Mouse (Mus musculus) kidney, embryonic 16.5 days (tissue): ENCODE measurements around the gene Nckipsd. TPM values are rescaled to one million over a fixed set of nuclear protein-coding genes. Genes with fewer than 3 reads are reported as not detected.
A peak's percentile ranks its signal among the peaks of the same experiment; 100 is the strongest.

Source experiments
- ATAC-seq: fragments of 200-750 bp; cut with Nextera tagmentation; 2 replicates; pipeline ENCODE4 v1.8.0; 2017; ENCODE audit warnings: moderate TSS enrichment; ENCODE audit not compliant: low FRiP score, low TSS enrichment
- H3K27ac ChIP-seq: fragments of 300-500 bp; sonication (generic); 2 replicates; pipeline ENCODE4 v1.5.1; 2014; ENCODE audit warnings: low read length
- H3K27me3 ChIP-seq: fragments of 300-500 bp; sonication (generic); 2 replicates; pipeline ENCODE4 v1.6.1; 2014; ENCODE audit warnings: low read length, control low read depth, mixed read lengths; ENCODE audit not compliant: insufficient read depth
- H3K36me3 ChIP-seq: fragments of 300-500 bp; sonication (generic); 2 replicates; pipeline ENCODE4 v1.6.1; 2014; ENCODE audit warnings: low read length, control low read depth, mixed read lengths; ENCODE audit not compliant: insufficient read depth
- H3K4me1 ChIP-seq: fragments of 300-500 bp; sonication (generic); 2 replicates; pipeline ENCODE4 v1.6.1; 2014; ENCODE audit warnings: low read length, control low read depth, mixed read lengths; ENCODE audit not compliant: insufficient read depth
- H3K4me2 ChIP-seq: fragments of 300-500 bp; sonication (generic); replicated peaks from 2 replicates; pipeline ENCODE4 v1.6.1; 2014; ENCODE audit warnings: low read depth, low read length
- H3K4me3 ChIP-seq: fragments of 300-500 bp; sonication (generic); 2 replicates; pipeline ENCODE4 v1.5.1; 2014; ENCODE audit warnings: mild to moderate bottlenecking, low read length
- H3K9ac ChIP-seq: fragments of 300-500 bp; sonication (generic); replicated peaks from 2 replicates; pipeline ENCODE4 v1.6.1; 2014; ENCODE audit warnings: low read length
- H3K9me3 ChIP-seq: fragments of 300-500 bp; sonication (generic); 2 replicates; pipeline ENCODE4 v1.6.1; 2016; ENCODE audit warnings: low read length, control low read depth
- whole genome bisulfite sequencing: fragments of 180-500 bp; shearing (Covaris S2); extraction: QIAGEN DNeasy Blood & Tissue Kit; methylation state at CpG from one replicate; pipeline ENCODE4 v1.1.7; 2014; 5-methylcytosine and 5-hydroxymethylcytosine counted together
- polyA plus RNA-seq: library from polyadenylated mRNA; unstranded; fragments of >200 nt; fragmentation: Nextera tagmentation; extraction: Ambion mirVana; gene quantifications from 2 replicates; pipeline ENCODE4 v1.2.1, GENCODE M21; 2015

Nckipsd gene
- polyA plus RNA-seq, 1 experiment from 2014 or later = 17.7 TPM

DNA sequence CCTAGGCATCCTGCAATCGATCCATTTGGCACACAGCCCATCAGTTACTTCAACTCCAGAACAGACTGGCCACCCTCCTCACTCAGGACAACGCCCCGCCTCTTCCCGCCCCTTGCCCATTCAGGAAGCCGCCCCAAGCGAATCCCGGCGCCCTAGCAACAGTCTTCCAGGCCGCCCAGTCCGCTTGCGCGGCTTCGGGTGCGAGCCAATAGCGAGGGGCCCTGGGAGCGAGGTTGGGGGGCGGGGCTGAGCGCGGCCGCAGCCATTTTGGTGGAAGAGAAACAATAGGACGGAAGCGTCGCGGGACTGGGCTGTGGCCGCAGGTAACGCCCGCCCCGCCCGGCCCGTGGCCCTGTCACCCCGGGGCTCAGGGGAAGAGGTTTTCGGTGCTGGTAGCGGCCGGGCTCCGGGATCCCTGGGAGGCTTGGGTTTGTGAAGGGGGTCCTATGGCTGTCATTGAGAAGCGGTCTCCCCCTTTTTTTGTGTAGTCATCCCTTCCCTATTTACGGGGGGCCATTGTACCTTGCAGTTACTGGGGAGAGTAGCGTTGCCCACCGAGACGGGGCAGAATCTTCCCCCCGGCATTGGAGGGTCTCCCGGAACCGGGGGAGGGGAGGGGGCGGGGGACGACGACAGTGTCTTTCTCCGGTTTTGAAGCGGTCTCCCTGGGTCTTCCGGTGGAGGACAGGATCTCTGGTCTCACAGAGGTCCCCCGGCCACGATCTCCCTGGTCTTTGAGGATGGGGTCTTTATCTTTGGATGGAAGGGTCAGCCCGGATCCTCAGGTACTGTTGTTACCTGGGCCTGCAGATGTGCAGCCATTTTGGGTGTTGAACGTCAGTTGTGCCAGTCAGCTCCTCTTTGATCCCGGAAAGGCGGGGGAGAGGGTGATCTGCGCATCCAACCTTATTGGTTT lies 24.4 kb upstream of the Nckipsd start, which contains the start of gene Ip6k2:
Ip6k2 (plus strand) TSS at position 249 of the 916 bp plus-strand sequence.
- H3K36me3 ChIP-seq = peaks cover 6% of the 10 kb centered on the region; the same call in 1 of the 2 replicates
- ATAC-seq = peak; percentile 99
- peaks cover 53% of the 10 kb centered on the region for H3K4me1 ChIP-seq
- H3K4me3 ChIP-seq = peak within 1 kb of the TSS; percentile 90
- peak within 1 kb of the TSS; percentile 87 for H3K27ac ChIP-seq
- no peaks in the 10 kb centered on the region for H3K9me3 ChIP-seq
- no peaks in the 10 kb centered on the region for H3K27me3 ChIP-seq
- WGBS = under 1% methylated on average over 56 of the region's 56 CpGs
- peak within 1 kb of the TSS; percentile 99 for H3K9ac ChIP-seq
- H3K4me2 ChIP-seq = peak within 1 kb of the TSS; percentile 77

DNA sequence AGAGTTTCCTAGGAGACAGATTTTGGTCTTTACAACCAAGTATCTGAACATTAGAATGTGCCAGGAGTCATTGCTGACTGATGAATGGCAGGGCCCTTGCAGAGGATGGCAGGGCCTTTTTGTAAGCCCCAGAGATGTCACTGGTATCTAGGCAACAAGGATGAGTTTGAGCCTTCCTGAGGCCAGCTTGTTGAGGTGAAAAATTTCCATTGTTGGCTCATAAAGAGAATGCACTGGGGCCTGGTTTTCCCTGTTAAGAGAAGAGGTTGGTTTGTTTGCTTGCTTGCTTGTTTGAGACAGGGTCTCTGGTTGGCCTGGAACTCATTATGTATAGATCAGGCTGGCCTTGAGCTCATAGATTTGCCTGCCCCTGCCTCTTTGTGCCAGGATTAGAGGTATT lies 22.8 kb upstream of the Nckipsd start:
- H3K9ac ChIP-seq = peak overlapping the region; percentile 36
- H3K4me1 ChIP-seq = peaks cover 62% of the 10 kb centered on the region
- H3K36me3 ChIP-seq = peaks cover 6% of the 10 kb centered on the region; the same call in 1 of the 2 replicates
- H3K4me3 ChIP-seq = peak overlapping the region; percentile 90
- H3K4me2 ChIP-seq = peak overlapping the region; percentile 77
- H3K27ac ChIP-seq = no peak overlapping the region
- no peaks in the 10 kb centered on the region for H3K27me3 ChIP-seq
- no peaks in the 10 kb centered on the region for H3K9me3 ChIP-seq
- ATAC-seq = no peak

DNA sequence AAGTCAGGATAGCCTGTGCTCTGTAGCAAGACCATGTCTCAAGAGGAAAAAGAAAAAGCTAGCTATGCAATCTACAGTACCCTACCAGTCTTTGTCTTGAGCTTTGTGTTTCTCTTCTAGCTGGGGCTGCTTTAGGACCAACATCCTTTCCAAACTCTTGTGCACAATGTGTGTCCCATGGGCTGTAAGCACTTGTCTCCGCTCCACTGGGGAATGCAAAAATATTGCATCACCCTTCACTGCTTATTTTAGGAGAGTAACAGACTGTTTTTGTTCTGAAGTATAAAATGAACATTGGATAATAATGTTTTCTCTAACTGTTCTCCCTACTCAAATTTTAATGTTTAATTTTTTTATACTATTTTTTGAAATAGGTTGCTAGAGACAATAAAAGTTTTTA lies 21.7 kb upstream of the Nckipsd start:
- 90% methylated on average over 1 of the region's 1 CpGs for WGBS
- no peaks in the 10 kb centered on the region for H3K27me3 ChIP-seq
- no peak overlapping the region for H3K4me3 ChIP-seq
- H3K36me3 ChIP-seq = peaks cover 6% of the 10 kb centered on the region; the same call in 1 of the 2 replicates
- H3K9me3 ChIP-seq = no peaks in the 10 kb centered on the region
- H3K4me1 ChIP-seq = peaks cover 65% of the 10 kb centered on the region
- 0 out of 2 replicates have a peak overlapping the region, but pooled peaks have one; percentile 77 for H3K4me2 ChIP-seq
- ATAC-seq = no peak
- H3K9ac ChIP-seq = no peak overlapping the region
- no peak overlapping the region for H3K27ac ChIP-seq

DNA sequence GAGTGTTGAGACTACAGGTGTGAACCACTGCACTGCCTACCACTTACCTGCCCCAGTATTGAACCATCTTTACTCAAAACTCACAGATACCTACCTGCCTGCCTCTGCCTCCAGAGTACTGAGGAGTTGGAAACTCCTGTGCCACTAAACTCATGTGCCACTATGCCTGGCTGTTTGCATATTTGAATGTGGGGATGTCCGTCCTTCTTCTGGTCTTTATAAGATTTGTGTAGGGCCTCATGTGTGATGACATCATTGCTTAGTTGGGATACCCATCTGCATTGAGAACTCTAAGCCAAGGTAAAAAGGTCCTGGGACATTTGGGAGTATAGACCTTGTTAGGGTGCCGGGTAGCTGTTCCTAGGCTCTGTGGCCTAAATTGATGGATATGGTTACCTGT lies 21.1 kb upstream of the Nckipsd start:
- Histone ChIP-seq H3K4me3 (no peak overlapping the region), H3K4me2 (no peak overlapping the region), H3K4me1 (peaks cover 64% of the 10 kb centered on the region), H3K9me3 (no peaks in the 10 kb centered on the region), H3K27me3 (no peaks in the 10 kb centered on the region), H3K36me3 (peaks cover 6% of the 10 kb centered on the region; the same call in 1 of the 2 replicates), H3K9ac (no peak overlapping the region), H3K27ac (no peak overlapping the region)
- 86% methylated on average over 2 of the region's 2 CpGs for WGBS
- ATAC-seq = no peak

DNA sequence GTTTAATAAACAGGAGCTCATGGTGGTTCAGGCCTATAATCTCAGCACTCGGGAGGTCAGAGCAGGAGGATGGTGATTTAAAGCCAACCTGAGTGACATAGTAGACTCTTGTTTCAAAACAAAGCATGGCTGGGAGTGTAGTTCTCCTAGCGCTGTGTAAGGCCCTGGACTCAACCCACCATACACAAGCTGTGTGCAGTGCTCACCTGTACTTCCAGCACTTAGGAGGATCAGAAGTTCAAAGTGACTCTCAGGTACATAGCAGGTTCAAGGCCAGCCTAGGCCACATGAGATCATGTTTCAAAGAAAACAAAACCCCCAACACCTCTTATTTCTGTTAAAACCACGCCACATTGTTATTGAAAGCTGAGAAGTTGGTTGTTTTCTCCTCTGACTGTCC lies 19.5 kb upstream of the Nckipsd start:
- 0 out of 2 replicates have a peak overlapping the region, but pooled peaks have one; percentile 7 for H3K9ac ChIP-seq
- WGBS = 31% methylated on average over 3 of the region's 3 CpGs
- H3K4me3 ChIP-seq = no peak overlapping the region
- H3K27me3 ChIP-seq = no peaks in the 10 kb centered on the region
- H3K36me3 ChIP-seq = peaks cover 6% of the 10 kb centered on the region; the same call in 1 of the 2 replicates
- H3K27ac ChIP-seq = no peak overlapping the region
- H3K4me1 ChIP-seq = peaks cover 70% of the 10 kb centered on the region
- no peaks in the 10 kb centered on the region for H3K9me3 ChIP-seq
- ATAC-seq = no peak
- no peak overlapping the region for H3K4me2 ChIP-seq

DNA sequence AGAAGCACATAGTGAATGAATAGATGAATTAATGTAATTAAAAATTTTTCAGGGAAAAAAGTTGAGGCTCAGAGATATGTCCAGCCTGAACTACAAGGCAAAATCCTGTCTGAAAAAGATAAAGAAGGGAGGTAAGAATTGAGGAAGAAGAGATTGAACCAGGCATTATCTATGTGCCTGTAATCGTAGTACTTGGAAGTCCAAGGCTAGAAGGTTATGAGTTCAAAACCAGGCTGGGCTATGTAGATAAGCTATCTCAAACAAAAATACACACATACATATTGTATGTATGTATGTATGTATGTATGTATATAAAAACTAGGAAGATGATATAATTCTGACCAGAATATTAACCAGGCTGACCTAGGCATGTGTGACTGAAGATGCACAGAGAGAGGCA lies 15.9 kb upstream of the Nckipsd start:
- Histone ChIP-seq H3K4me3 (no peak overlapping the region), H3K9me3 (no peaks in the 10 kb centered on the region), H3K9ac (no peak overlapping the region), H3K4me1 (peaks cover 80% of the 10 kb centered on the region), H3K27me3 (no peaks in the 10 kb centered on the region), H3K4me2 (no peak overlapping the region), H3K36me3 (peaks cover 13% of the 10 kb centered on the region), H3K27ac (no peak overlapping the region)
- 78% methylated on average over 1 of the region's 1 CpGs for WGBS
- ATAC-seq = no peak

DNA sequence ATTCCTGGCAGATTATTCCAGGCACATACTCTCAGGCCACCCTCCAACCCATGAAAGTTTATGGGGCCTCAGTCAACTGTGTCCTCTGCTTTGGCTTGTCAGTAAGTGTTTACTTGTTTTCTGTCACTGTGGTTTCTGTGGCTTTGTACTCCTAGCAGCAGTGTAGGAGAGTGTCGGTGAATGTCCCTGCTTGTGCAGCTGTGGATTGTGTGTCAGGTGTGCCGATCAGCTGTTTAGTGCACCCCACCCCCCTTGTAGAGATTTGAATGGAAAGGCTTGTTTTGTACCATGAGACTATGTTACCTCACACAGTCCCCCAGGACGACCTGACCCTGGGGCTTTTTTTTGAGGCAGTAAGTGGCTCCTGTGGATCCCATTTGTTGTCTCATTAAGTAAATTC lies 15.4 kb upstream of the Nckipsd start:
- H3K27me3 ChIP-seq = no peaks in the 10 kb centered on the region
- no peak overlapping the region for H3K4me2 ChIP-seq
- WGBS = 49% methylated on average over 3 of the region's 3 CpGs
- no peak overlapping the region for H3K27ac ChIP-seq
- peaks cover 76% of the 10 kb centered on the region for H3K4me1 ChIP-seq
- no peak overlapping the region for H3K4me3 ChIP-seq
- no peak for ATAC-seq
- H3K36me3 ChIP-seq = peaks cover 18% of the 10 kb centered on the region
- H3K9me3 ChIP-seq = no peaks in the 10 kb centered on the region
- H3K9ac ChIP-seq = no peak overlapping the region

DNA sequence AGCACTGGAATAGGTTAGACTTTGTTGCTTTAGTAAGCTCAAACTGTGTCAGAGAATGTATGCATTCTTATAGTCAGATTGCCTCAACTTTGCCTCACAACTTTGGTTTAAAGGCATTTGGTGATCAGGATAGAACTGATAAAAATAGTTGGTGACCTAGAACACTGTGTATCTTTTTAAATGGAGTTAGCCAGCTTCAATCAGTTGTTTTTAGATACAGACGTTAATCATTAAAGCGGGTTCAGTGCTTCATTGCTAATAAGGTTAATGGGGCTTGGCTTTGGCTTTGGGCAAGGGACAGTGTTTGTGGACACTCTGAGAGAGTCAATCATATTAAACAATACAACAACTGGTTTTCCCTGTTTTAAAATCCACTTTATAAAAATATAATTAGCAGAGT lies 12.9 kb upstream of the Nckipsd start:
- H3K4me3 ChIP-seq = no peak overlapping the region
- no peaks in the 10 kb centered on the region for H3K27me3 ChIP-seq
- ATAC-seq = peak; percentile 50; the same call in 1 of the 2 replicates
- H3K27ac ChIP-seq = peak overlapping the region; percentile 61
- H3K9ac ChIP-seq = no peak overlapping the region
- H3K9me3 ChIP-seq = no peaks in the 10 kb centered on the region
- H3K4me2 ChIP-seq = peak overlapping the region; percentile 42
- peaks cover 57% of the 10 kb centered on the region for H3K4me1 ChIP-seq
- WGBS = 15% methylated on average over 2 of the region's 2 CpGs
- peaks cover 38% of the 10 kb centered on the region for H3K36me3 ChIP-seq

DNA sequence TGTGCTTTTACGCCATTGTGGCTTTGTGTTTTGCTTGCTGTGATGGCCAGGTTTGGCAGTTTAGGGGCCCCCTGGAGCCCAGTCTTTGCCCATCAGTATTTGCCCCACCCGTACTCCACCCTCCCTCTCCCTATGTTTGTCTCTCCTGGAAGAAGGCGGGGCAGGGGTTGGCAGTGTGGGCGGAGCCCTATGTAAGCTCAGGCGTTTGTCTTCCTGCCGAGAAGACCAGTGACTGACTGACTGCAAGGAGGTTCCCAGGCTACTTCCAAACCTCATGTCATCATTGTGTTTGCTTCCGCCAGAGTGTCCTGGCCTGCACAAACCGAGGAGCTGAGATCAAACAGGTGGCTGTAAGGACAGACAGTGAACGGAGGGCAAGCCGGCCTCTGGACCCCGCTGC lies 12.4 kb upstream of the Nckipsd start:
- H3K27me3 ChIP-seq = no peaks in the 10 kb centered on the region
- ATAC-seq = peak; percentile 89
- H3K36me3 ChIP-seq = peaks cover 39% of the 10 kb centered on the region
- H3K4me2 ChIP-seq = peak overlapping the region; percentile 42
- peak overlapping the region; percentile 24 for H3K4me3 ChIP-seq
- H3K27ac ChIP-seq = peak overlapping the region; percentile 61; the same call in 1 of the 2 replicates
- 23% methylated on average over 11 of the region's 11 CpGs for WGBS
- 0 out of 2 replicates have a peak overlapping the region, but pooled peaks have one; percentile 29 for H3K9ac ChIP-seq
- no peaks in the 10 kb centered on the region for H3K9me3 ChIP-seq
- peaks cover 57% of the 10 kb centered on the region for H3K4me1 ChIP-seq
